ENCODE assay signal across 22 mouse cellular contexts in the genomic region with DNA sequence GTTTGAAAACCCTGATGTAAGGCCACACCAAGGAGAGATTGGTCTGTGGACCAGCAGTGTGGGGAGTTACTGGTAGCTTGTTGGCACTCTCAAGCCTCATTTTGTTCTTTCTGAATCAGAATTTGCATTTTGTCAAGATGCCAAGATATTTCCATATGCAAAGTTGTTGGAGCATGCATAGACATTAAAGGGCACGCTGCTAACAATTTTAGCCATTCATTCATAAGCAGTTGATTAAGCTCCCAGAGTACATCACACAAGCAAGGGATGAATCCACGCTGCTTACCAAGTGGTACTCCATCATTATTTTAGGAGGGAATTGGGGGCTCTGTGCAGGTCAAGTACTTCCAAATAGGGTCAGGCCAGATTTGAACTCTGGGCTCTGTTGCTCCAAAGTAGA.
A peak's percentile ranks its signal among the peaks of the same experiment; 100 is the strongest.
DNase-seq lines count a peak whose midpoint lies in the region; ATAC-seq and TF ChIP-seq lines count a peak whose summit lies in the region.
"Had no signal": no experiment of that assay in that cellular context is flagged by ENCODE, and none has a peak within 500 bp of the region (broad histone marks: within the 10 kb centered on the region; RNA-seq: fewer than 3 reads in every experiment).

No protein-coding gene starts in this region.

- WGBS in forebrain, embryonic 11.5 days = 64% methylated on average over 2 of the region's 2 CpGs
- 88% methylated on average over 2 of the region's 2 CpGs for WGBS in forebrain, embryonic 10.5 days
- 61% methylated on average over 2 of the region's 2 CpGs for WGBS in midbrain, embryonic 13.5 days
- 85% methylated on average over 2 of the region's 2 CpGs for WGBS in midbrain, embryonic 10.5 days
- 4% methylated on average over 2 of the region's 2 CpGs for WGBS in forebrain, embryonic 16.5 days
- WGBS in midbrain, embryonic 15.5 days = 52% methylated on average over 2 of the region's 2 CpGs
- WGBS in limb, embryonic 10.5 days = 83% methylated on average over 2 of the region's 2 CpGs
- 70% methylated on average over 2 of the region's 2 CpGs for WGBS in lung, adult 2 months

- no peaks in the 10 kb centered on the region for H3K36me3 ChIP-seq in forebrain, embryonic 11.5 days (ENCODE audit: control insufficient read depth, insufficient read depth, low read length)
- no peaks in the 10 kb centered on the region for H3K36me3 ChIP-seq in forebrain, embryonic 10.5 days (replicated peaks)
- no peaks in the 10 kb centered on the region for H3K36me3 ChIP-seq in midbrain, embryonic 13.5 days
- H3K36me3 ChIP-seq in midbrain, embryonic 10.5 days = no peaks in the 10 kb centered on the region
- no peaks in the 10 kb centered on the region for H3K36me3 ChIP-seq in forebrain, embryonic 16.5 days (ENCODE audit: control insufficient read depth, insufficient read depth)
- H3K36me3 ChIP-seq in midbrain, embryonic 15.5 days (replicated peaks) = no peaks in the 10 kb centered on the region
- H3K36me3 ChIP-seq in limb, embryonic 10.5 days = no peaks in the 10 kb centered on the region
- H3K36me3 ChIP-seq: embryonic facial prominence, embryonic 12.5 days; heart, embryonic 13.5 days; liver, embryonic 13.5 days had no signal

- H3K27me3 ChIP-seq in forebrain, embryonic 11.5 days (ENCODE audit: control insufficient read depth, insufficient read depth, low read length) = no peaks in the 10 kb centered on the region
- no peaks in the 10 kb centered on the region for H3K27me3 ChIP-seq in forebrain, embryonic 10.5 days (ENCODE audit: poor library complexity, severe bottlenecking)
- H3K27me3 ChIP-seq in midbrain, embryonic 13.5 days = 0 out of 2 replicates have a peak, but pooled peaks cover 3% of the 10 kb centered on the region
- no peaks in the 10 kb centered on the region for H3K27me3 ChIP-seq in midbrain, embryonic 10.5 days (ENCODE audit: low read depth, poor library complexity, severe bottlenecking)
- no peaks in the 10 kb centered on the region for H3K27me3 ChIP-seq in forebrain, embryonic 16.5 days (replicated peaks; ENCODE audit: control insufficient read depth, insufficient read depth, low read length)
- no peaks in the 10 kb centered on the region for H3K27me3 ChIP-seq in midbrain, embryonic 15.5 days (replicated peaks)
- no peaks in the 10 kb centered on the region for H3K27me3 ChIP-seq in limb, embryonic 10.5 days (ENCODE audit: low read depth, poor library complexity, severe bottlenecking)
- H3K27me3 ChIP-seq: embryonic facial prominence, embryonic 12.5 days; heart, embryonic 13.5 days; liver, embryonic 13.5 days had no signal

- no peaks in the 10 kb centered on the region for H3K9me3 ChIP-seq in forebrain, embryonic 11.5 days (ENCODE audit: control insufficient read depth, low read length)
- H3K9me3 ChIP-seq in forebrain, embryonic 10.5 days = no peaks in the 10 kb centered on the region
- H3K9me3 ChIP-seq in midbrain, embryonic 13.5 days = no peaks in the 10 kb centered on the region
- H3K9me3 ChIP-seq in midbrain, embryonic 10.5 days (replicated peaks) = no peaks in the 10 kb centered on the region
- H3K9me3 ChIP-seq in forebrain, embryonic 16.5 days (ENCODE audit: control insufficient read depth, low read length) = no peaks in the 10 kb centered on the region
- no peaks in the 10 kb centered on the region for H3K9me3 ChIP-seq in midbrain, embryonic 15.5 days
- H3K9me3 ChIP-seq in limb, embryonic 10.5 days (replicated peaks) = no peaks in the 10 kb centered on the region
- H3K9me3 ChIP-seq: embryonic facial prominence, embryonic 12.5 days; heart, embryonic 13.5 days; liver, embryonic 13.5 days had no signal

- no peak overlapping the region for H3K27ac ChIP-seq in forebrain, embryonic 11.5 days (ENCODE audit: low read depth, low read length)
- no peak overlapping the region for H3K27ac ChIP-seq in forebrain, embryonic 10.5 days
- no peak overlapping the region for H3K27ac ChIP-seq in midbrain, embryonic 13.5 days
- H3K27ac ChIP-seq in midbrain, embryonic 10.5 days (replicated peaks) = no peak overlapping the region
- H3K27ac ChIP-seq in forebrain, embryonic 16.5 days (ENCODE audit: low read length) = no peak overlapping the region
- H3K27ac ChIP-seq in midbrain, embryonic 15.5 days = no peak overlapping the region
- H3K27ac ChIP-seq in limb, embryonic 10.5 days = no peak overlapping the region
- H3K27ac ChIP-seq: embryonic facial prominence, embryonic 12.5 days; heart, embryonic 13.5 days; liver, embryonic 13.5 days had no signal

- no peaks in the 10 kb centered on the region for H3K4me1 ChIP-seq in forebrain, embryonic 11.5 days (replicated peaks; ENCODE audit: control insufficient read depth, insufficient read depth, low read length)
- no peaks in the 10 kb centered on the region for H3K4me1 ChIP-seq in forebrain, embryonic 10.5 days
- H3K4me1 ChIP-seq in midbrain, embryonic 13.5 days (replicated peaks) = no peaks in the 10 kb centered on the region
- no peaks in the 10 kb centered on the region for H3K4me1 ChIP-seq in midbrain, embryonic 10.5 days
- H3K4me1 ChIP-seq in forebrain, embryonic 16.5 days (replicated peaks; ENCODE audit: control insufficient read depth, insufficient read depth, low read length) = peaks cover 3% of the 10 kb centered on the region; the same call in 1 of the 2 replicates
- no peaks in the 10 kb centered on the region for H3K4me1 ChIP-seq in midbrain, embryonic 15.5 days
- H3K4me1 ChIP-seq in limb, embryonic 10.5 days = no peaks in the 10 kb centered on the region
- H3K4me1 ChIP-seq in lung, adult 2 months (ENCODE audit: control insufficient read depth, insufficient read depth, low read length) = no peaks in the 10 kb centered on the region
- H3K4me1 ChIP-seq: embryonic facial prominence, embryonic 12.5 days; heart, embryonic 13.5 days; liver, embryonic 13.5 days had no signal

- no peak overlapping the region for H3K4me2 ChIP-seq in forebrain, embryonic 11.5 days (ENCODE audit: low read depth, low read length, severe bottlenecking)
- H3K4me2 ChIP-seq in midbrain, embryonic 13.5 days (replicated peaks) = no peak overlapping the region
- H3K4me2 ChIP-seq in forebrain, embryonic 16.5 days (ENCODE audit: low read length) = no peak overlapping the region
- no peak overlapping the region for H3K4me2 ChIP-seq in midbrain, embryonic 15.5 days
- H3K4me2 ChIP-seq: embryonic facial prominence, embryonic 12.5 days; heart, embryonic 13.5 days; liver, embryonic 13.5 days; lung, embryonic 14.5 days had no signal

- no peak for DNase-seq in forebrain, embryonic 11.5 days (ENCODE audit: low spot score)
- no peak for DNase-seq in forebrain, embryonic 10.5 days (ENCODE audit: extremely low spot score, low spot score)
- no peak for DNase-seq in midbrain, embryonic 10.5 days (ENCODE audit: low spot score)
- no peak for DNase-seq in limb, embryonic 10.5 days (ENCODE audit: low spot score)
- no peak for DNase-seq in lung, adult 2 months
- DNase-seq: adrenal gland, postnatal 25 days; cerebellum, adult 11 months; cerebellum, postnatal 14 days; heart, adult 18-20 months; heart, postnatal 14 days; kidney, adult 18-20 months; layer of hippocampus, adult 9-11 months; liver, embryonic 13.5 days; lung, embryonic 14.5 days; right cerebral cortex, postnatal 25 days; thymus, postnatal 14 days had no signal

- H3K9ac ChIP-seq in forebrain, embryonic 11.5 days (ENCODE audit: low read length) = no peak overlapping the region
- H3K9ac ChIP-seq in midbrain, embryonic 13.5 days (replicated peaks) = no peak overlapping the region
- no peak overlapping the region for H3K9ac ChIP-seq in forebrain, embryonic 16.5 days (replicated peaks; ENCODE audit: low read depth, low read length)
- H3K9ac ChIP-seq in midbrain, embryonic 15.5 days = no peak overlapping the region
- H3K9ac ChIP-seq: embryonic facial prominence, embryonic 12.5 days; heart, embryonic 13.5 days; liver, embryonic 13.5 days; lung, embryonic 14.5 days had no signal

- no peak overlapping the region for H3K4me3 ChIP-seq in forebrain, embryonic 11.5 days (ENCODE audit: low read depth, low read length)
- no peak overlapping the region for H3K4me3 ChIP-seq in forebrain, embryonic 10.5 days
- H3K4me3 ChIP-seq in midbrain, embryonic 13.5 days (replicated peaks) = no peak overlapping the region
- no peak overlapping the region for H3K4me3 ChIP-seq in midbrain, embryonic 10.5 days
- H3K4me3 ChIP-seq in forebrain, embryonic 16.5 days (replicated peaks; ENCODE audit: low read length) = no peak overlapping the region
- no peak overlapping the region for H3K4me3 ChIP-seq in midbrain, embryonic 15.5 days
- no peak overlapping the region for H3K4me3 ChIP-seq in limb, embryonic 10.5 days
- H3K4me3 ChIP-seq in lung, adult 2 months (replicated peaks; ENCODE audit: extremely low read depth, low read depth, low read length) = no peak overlapping the region
- H3K4me3 ChIP-seq: embryonic facial prominence, embryonic 12.5 days; heart, embryonic 13.5 days; liver, embryonic 13.5 days had no signal

- no peak for TF ChIP-seq POLR2A in lung, adult 2 months (IDR thresholded peaks at IDR 0.05; ENCODE audit: borderline replicate concordance, extremely low read depth, low read depth, low read length)

- TF ChIP-seq CTCF in lung, adult 2 months (IDR thresholded peaks at IDR 0.05; ENCODE audit: insufficient read depth, low read length) = no peak

- ATAC-seq in forebrain, embryonic 11.5 days (replicated peaks; ENCODE audit: low FRiP score) = 0 out of 2 replicates have a peak, but pooled peaks have one; percentile 18
- ATAC-seq in midbrain, embryonic 13.5 days = peak; percentile 74
- ATAC-seq in forebrain, embryonic 16.5 days = peak; percentile 93
- ATAC-seq in midbrain, embryonic 15.5 days (replicated peaks) = peak; percentile 52; the same call in 1 of the 2 replicates
- ATAC-seq: inflammation-experienced regulatory T-cells, adult 6 months had no signal

Comparison
In these comparisons a context has a peak if more than half of its experiments do, and no peak if none do; other contexts are left out.
1. ATAC-seq: peak in every context shown above with its lines; median percentile 93 in forebrain, embryonic 16.5 days; 74 in midbrain, embryonic 13.5 days; 52 in midbrain, embryonic 15.5 days; 18 in forebrain, embryonic 11.5 days.